Mouse (Mus musculus) forebrain, embryonic 10.5 days (tissue): ENCODE data around the gene Miox. TPM values are rescaled to one million over a fixed set of nuclear protein-coding genes. Genes with fewer than 3 reads are reported as not detected.

Experiments used
- DNase-seq: peaks from one replicate; pipeline ENCODE4 v3.0.0-alpha.2; 2017; ENCODE audit warnings: low spot score; ENCODE audit errors: extremely low spot score
- H3K27ac ChIP-seq: fragments of 300-500 bp; sonication (generic); 2 replicates; pipeline ENCODE4 v1.5.1; 2016; ENCODE audit warnings: mild to moderate bottlenecking
- H3K27me3 ChIP-seq: fragments of 300-500 bp; sonication (generic); 2 replicates; pipeline ENCODE4 v1.6.1; 2016; ENCODE audit warnings: mild to moderate bottlenecking; ENCODE audit not compliant: poor library complexity, severe bottlenecking
- H3K36me3 ChIP-seq: fragments of 300-500 bp; sonication (generic); replicated peaks from 2 replicates; pipeline ENCODE4 v1.6.1; 2016; ENCODE audit warnings: mild to moderate bottlenecking, moderate library complexity
- H3K4me1 ChIP-seq: fragments of 300-500 bp; sonication (generic); 2 replicates; pipeline ENCODE4 v1.6.1; 2016
- H3K4me3 ChIP-seq: fragments of 300-500 bp; sonication (generic); 2 replicates; pipeline ENCODE4 v1.5.1; 2016; ENCODE audit warnings: mild to moderate bottlenecking, moderate library complexity
- H3K9me3 ChIP-seq: fragments of 300-500 bp; sonication (generic); 2 replicates; pipeline ENCODE4 v1.6.1; 2016; ENCODE audit warnings: mild to moderate bottlenecking, moderate library complexity
- whole genome bisulfite sequencing: fragments of 180-500 bp; shearing (Covaris S2); methylation state at CpG from one replicate; pipeline ENCODE4 v1.1.7; 2016; 5-methylcytosine and 5-hydroxymethylcytosine counted together
- microRNA-seq: library from miRNA; unstranded; fragments of <30 nt; microRNA quantifications from one replicate; pipeline ENCODE4, GENCODE M21; 2017
- polyA plus RNA-seq: library from polyadenylated mRNA; unstranded; fragments of >200 nt; fragmentation: Nextera tagmentation; extraction: Ambion mirVana; gene quantifications from 2 replicates; pipeline ENCODE4 v1.2.1, GENCODE M21; 2016

Miox gene
- polyA plus RNA-seq, 1 experiment from 2014 or later, result not detected

DNA sequence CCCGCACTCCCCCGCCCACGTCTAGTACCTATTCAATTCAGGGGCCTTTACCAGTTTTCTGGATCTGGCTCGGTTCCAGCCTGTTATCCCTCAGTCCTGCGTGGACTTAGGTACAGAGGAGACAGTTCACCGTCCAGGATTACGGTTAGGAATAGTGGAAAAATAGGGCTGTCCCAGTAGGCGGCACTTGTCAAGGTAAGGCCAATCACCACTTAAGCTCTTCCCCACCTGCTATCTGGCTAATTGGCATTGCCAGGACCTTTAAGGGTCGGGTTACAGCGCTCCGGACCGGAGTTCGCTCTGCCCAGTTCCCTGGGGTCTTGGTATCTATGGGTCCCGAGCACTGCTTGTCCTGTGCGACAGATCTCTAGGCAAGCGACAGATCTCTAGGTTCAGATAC lies 42.8 kb downstream of the Miox start, which contains the start of gene Tymp:
Gene Tymp, minus strand, starts transcription at position 83 of the 400 bp plus-strand sequence.
- Histone ChIP-seq H3K27ac (no peak within 1 kb of the TSS), H3K27me3 (peaks cover 74% of the 10 kb centered on the region), H3K9me3 (no peaks in the 10 kb centered on the region), H3K4me1 (peaks cover 59% of the 10 kb centered on the region), H3K36me3 (peaks cover 12% of the 10 kb centered on the region), H3K4me3 (peak within 1 kb of the TSS; percentile 18; the same call in 1 of the 2 replicates)
- WGBS, result 13% methylated on average over 16 of the region's 16 CpGs
- no peak for DNase-seq

DNA sequence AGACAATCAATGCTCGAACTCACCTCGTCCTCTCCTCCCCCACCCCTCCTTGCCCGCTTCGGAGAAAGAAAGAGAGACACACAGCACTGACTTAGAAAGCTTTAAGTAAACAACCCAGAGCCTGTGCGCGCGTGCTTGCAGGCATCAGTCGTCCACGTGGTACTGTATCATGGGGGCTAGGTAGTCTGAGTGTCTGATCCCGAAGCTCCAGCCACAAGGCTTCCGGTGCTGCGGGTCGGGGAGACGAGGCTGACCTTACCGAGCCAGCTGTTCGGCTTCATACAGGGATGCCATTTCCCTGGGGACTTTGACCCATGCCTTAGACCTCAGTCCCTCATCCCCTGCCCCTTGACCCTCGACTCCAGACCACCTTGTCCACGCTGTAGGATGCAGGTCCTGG lies 43.2 kb downstream of the Miox start:
- Histone ChIP-seq H3K4me3 (peak overlapping the region; percentile 18; the same call in 1 of the 2 replicates), H3K36me3 (peaks cover 8% of the 10 kb centered on the region), H3K27me3 (peaks cover 77% of the 10 kb centered on the region), H3K9me3 (no peaks in the 10 kb centered on the region), H3K4me1 (peaks cover 55% of the 10 kb centered on the region), H3K27ac (no peak overlapping the region)
- DNase-seq, result no peak
- WGBS, result 4% methylated on average over 18 of the region's 18 CpGs

DNA sequence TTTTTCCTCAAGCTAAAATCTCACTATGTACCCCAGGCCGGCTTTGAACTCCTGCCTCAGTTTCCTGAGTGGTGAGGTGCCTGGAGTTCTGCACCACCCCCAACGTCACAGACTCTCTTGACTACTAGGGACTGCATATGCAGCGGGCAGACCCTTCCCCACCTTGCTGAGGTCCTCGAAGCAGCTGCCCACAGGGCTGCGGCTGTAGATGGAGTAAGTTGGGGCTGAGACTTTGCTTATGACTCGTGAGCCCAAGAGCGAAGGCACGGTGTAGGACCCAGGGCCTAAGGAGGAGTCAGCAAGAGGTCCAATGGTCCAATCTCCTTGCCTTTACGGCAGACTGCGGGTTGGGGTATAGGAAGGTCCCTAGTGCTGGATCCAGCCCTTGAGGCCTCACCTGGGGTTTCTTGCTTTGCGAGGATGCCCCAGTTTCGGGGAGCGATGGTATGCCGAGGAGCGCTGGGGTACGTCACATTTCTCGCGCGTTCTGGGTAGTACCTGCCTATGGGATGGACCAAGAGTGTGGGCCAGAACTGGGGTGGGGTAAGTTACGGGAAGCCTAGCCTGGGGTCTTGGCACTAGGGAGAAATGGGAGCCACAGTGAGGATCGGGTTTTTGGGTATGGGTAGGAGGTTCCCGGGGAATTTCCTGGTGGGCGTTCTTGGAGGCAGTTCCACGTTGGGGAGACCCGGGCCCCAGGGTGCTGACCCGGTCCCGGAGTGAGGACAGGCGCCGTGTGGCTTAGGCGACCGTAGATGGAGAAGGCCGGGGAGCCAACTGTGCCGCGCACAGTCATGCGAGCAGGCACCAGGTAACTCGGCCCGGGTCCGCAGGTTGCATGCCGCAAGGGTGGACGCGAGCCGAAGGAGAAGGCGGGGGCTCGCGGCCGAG lies 44.0 kb downstream of the Miox start:
- no peak for DNase-seq
- peaks cover 77% of the 10 kb centered on the region for H3K27me3 ChIP-seq

DNA sequence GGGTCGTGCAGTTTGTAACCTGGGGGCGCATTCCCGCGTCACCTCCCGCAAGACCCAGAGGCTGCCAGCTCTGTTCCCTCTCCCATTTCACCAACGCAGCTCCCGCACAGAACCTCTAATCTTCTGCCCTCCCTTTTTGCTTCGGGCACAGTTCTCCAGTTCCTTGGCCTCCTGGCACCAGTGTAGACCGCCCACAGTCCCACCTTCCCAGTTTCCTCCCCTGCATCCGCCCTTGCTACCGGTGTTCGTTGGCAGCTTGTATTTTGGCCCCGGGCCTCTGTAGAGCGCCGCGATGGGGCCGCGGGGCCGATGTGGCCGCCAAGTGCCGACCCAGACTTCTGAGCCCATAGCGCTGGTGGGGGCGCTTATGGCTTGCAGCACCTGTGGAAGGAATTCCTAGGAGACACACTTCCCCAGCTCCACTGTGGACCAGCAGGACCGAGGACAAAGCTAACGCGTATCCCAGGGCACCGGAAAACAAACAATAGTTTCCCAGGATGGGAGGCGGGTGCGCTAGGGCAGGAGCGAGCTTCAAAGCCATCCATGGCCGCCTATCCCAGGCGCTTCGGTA lies 44.7 kb downstream of the Miox start, which contains the start of gene Odf3b:
Gene Odf3b, minus strand, starts transcription at position 452 of the 571 bp plus-strand sequence.
- no peaks in the 10 kb centered on the region for H3K36me3 ChIP-seq
- peak within 1 kb of the TSS; percentile 65 for H3K27ac ChIP-seq
- peaks cover 80% of the 10 kb centered on the region for H3K27me3 ChIP-seq
- no peaks in the 10 kb centered on the region for H3K9me3 ChIP-seq
- under 1% methylated on average over 33 of the region's 33 CpGs for WGBS
- DNase-seq, result peak; percentile 55
- H3K4me1 ChIP-seq, result peaks cover 39% of the 10 kb centered on the region
- peak within 1 kb of the TSS; percentile 53 for H3K4me3 ChIP-seq

More for the DNA sequence above, 44.0 kb downstream of the Miox start:
- H3K27ac ChIP-seq, result peak overlapping the region; percentile 65; the same call in 1 of the 2 replicates
- 10% methylated on average over 46 of the region's 46 CpGs for WGBS
- H3K4me1 ChIP-seq, result peaks cover 47% of the 10 kb centered on the region
- H3K36me3 ChIP-seq, result no peaks in the 10 kb centered on the region
- H3K9me3 ChIP-seq, result no peaks in the 10 kb centered on the region
- peak overlapping the region; percentile 53 for H3K4me3 ChIP-seq

DNA sequence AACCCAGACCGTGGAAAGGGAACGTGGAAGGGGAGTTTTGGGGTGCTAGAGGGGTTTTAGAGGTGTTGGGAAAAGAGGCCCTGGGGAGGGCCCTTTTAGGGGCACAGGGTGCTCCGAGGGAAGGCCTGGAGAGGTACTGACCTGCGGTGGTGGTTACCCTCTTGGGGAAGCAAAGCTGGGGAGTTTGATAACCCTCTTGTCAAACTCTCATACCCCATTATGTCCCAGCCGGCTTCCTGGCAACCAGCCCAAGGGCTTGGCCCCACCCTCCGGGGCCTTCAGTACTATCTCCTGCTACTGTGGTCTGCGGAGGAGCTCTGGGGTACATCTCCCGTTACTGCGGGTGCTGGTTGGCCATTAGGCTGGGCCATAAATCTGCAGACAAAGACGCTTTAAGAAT lies 45.2 kb downstream of the Miox start:
- no peaks in the 10 kb centered on the region for H3K9me3 ChIP-seq
- no peak for DNase-seq
- WGBS, result 14% methylated on average over 10 of the region's 10 CpGs
- peak overlapping the region; percentile 53 for H3K4me3 ChIP-seq
- H3K36me3 ChIP-seq, result no peaks in the 10 kb centered on the region
- peaks cover 35% of the 10 kb centered on the region for H3K4me1 ChIP-seq
- H3K27me3 ChIP-seq, result peaks cover 79% of the 10 kb centered on the region
- H3K27ac ChIP-seq, result no peak overlapping the region

DNA sequence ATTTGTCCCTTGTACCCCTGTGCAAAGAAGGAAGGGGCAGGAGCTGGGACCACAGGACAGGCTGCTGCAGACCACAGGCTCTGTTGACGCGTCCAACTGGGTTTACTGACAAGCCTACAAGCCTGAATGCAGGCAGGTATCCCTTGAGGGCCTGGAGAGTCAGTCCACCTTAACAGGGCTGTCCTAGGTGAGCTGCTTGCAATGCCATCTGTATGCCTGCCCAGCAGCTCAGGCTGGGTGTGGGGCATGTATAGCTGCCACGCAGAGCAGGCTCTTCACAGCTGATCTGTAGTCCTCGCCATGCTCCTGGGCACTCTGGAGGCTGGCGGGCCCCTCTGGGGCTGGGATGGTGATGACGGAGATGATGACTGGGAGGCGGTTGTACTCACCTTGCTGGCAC lies 50.4 kb downstream of the Miox start, which contains the start of gene Klhdc7b:
Gene Klhdc7b, plus strand, starts transcription at position 301 of the 400 bp plus-strand sequence.
- no peak within 1 kb of the TSS for H3K27ac ChIP-seq
- 94% methylated on average over 7 of the region's 7 CpGs for WGBS
- H3K27me3 ChIP-seq, result peaks cover 59% of the 10 kb centered on the region
- no peak within 1 kb of the TSS for H3K4me3 ChIP-seq
- H3K4me1 ChIP-seq, result peaks cover under 1% of the 10 kb centered on the region
- no peaks in the 10 kb centered on the region for H3K9me3 ChIP-seq
- no peaks in the 10 kb centered on the region for H3K36me3 ChIP-seq
- no peak for DNase-seq

Small RNAs within 50 kb of the gene (microRNA-seq; reads per million reads assigned to microRNA genes)
- gene Mir6959, result not detected

Other genes with a start within 250 kb of the Miox start
- gene Selenoo, start 245.3 kb upstream of the Miox start, polyA plus RNA-seq, result 14.4 and 14.8 TPM in 2 replicates
- 25.7 and 26.5 TPM in 2 replicates for gene Tubgcp6, start 211.3 kb upstream of the Miox start, polyA plus RNA-seq
- gene Hdac10, start 205.7 kb upstream of the Miox start, polyA plus RNA-seq, result 15.0 and 16.5 TPM in 2 replicates
- gene Mapk12, start 193.7 kb upstream of the Miox start, polyA plus RNA-seq, result 34.9 and 38.4 TPM in 2 replicates
- gene Mapk11, start 184.8 kb upstream of the Miox start, polyA plus RNA-seq, result 35.7 and 36.3 TPM in 2 replicates
- 144 and 155 TPM in 2 replicates for gene Plxnb2, start 153.6 kb upstream of the Miox start, polyA plus RNA-seq
- gene Dennd6b, start 137.9 kb upstream of the Miox start, polyA plus RNA-seq, result 26.4 and 27.7 TPM in 2 replicates
- gene Ppp6r2, start 122.8 kb upstream of the Miox start, polyA plus RNA-seq, result 24.2 and 28.8 TPM in 2 replicates
- 80.7 and 84.9 TPM in 2 replicates for gene Sbf1, start 19.1 kb upstream of the Miox start, polyA plus RNA-seq
- gene Adm2, start 11.7 kb upstream of the Miox start, polyA plus RNA-seq, result 0.17 and 0.23 TPM in 2 replicates
- gene Lmf2, start 21.3 kb downstream of the Miox start, polyA plus RNA-seq, result 48.6 and 50.0 TPM in 2 replicates
- gene Ncaph2, start 21.3 kb downstream of the Miox start, polyA plus RNA-seq, result 202 and 208 TPM in 2 replicates
- 6.6 and 7.2 TPM in 2 replicates for gene Sco2, start 39.4 kb downstream of the Miox start, polyA plus RNA-seq
- gene Tymp, start 42.6 kb downstream of the Miox start, polyA plus RNA-seq, result 1.2 and 1.4 TPM in 2 replicates
- 0.38 and 0.46 TPM in 2 replicates for gene Odf3b, start 44.9 kb downstream of the Miox start, polyA plus RNA-seq
- 0.04 TPM in 1 of 2 replicates, not detected in the other for gene Klhdc7b, start 50.5 kb downstream of the Miox start, polyA plus RNA-seq
- gene Syce3, start 76.1 kb downstream of the Miox start, polyA plus RNA-seq, result not detected in 2 replicates
- 0.67 and 0.80 TPM in 2 replicates for gene Cpt1b, start 91.5 kb downstream of the Miox start, polyA plus RNA-seq
- 3.9 and 4.3 TPM in 2 replicates for gene C730034F03Rik, start 95.2 kb downstream of the Miox start, polyA plus RNA-seq
- not detected in 2 replicates for gene Gm44502, start 95.3 kb downstream of the Miox start, polyA plus RNA-seq
- gene Chkb, start 95.5 kb downstream of the Miox start, polyA plus RNA-seq, result 44.0 and 45.1 TPM in 2 replicates
- gene Mapk8ip2, start 119.5 kb downstream of the Miox start, polyA plus RNA-seq, result 21.2 and 22.4 TPM in 2 replicates
- 10.7 and 11.4 TPM in 2 replicates for gene Arsa, start 143.0 kb downstream of the Miox start, polyA plus RNA-seq
- 2.2 and 3.0 TPM in 2 replicates for gene Shank3, start 165.2 kb downstream of the Miox start, polyA plus RNA-seq
- gene Acr, start 233.9 kb downstream of the Miox start, polyA plus RNA-seq, result 0.27 TPM in 1 of 2 replicates, not detected in the other